Mouse (Mus musculus) liver (tissue): ENCODE results near the gene Tshz2.

Source experiments
- DNase-seq: peaks from one replicate; pipeline ENCODE4 v3.0.0-alpha.2; 2020; ENCODE audit warnings: mixed read lengths

The Tshz2 gene

GRCm38 (mm10) chr2:170055413-170055812, 422.6 kb downstream of the Tshz2 start:
- DNase-seq: peak; percentile 65

GRCm38 (mm10) chr2:170058774-170059173, 426.0 kb downstream of the Tshz2 start:
- DNase-seq: no peak

- DNase-seq: peak; percentile 64
Measured at GRCm38 (mm10) chr2:170060066-170060465, 427.3 kb downstream of the Tshz2 start.

GRCm38 (mm10) chr2:170062378-170062777, 429.6 kb downstream of the Tshz2 start:
- DNase-seq: no peak

GRCm38 (mm10) chr2:170069976-170070375, 437.2 kb downstream of the Tshz2 start:
- DNase-seq: no peak

GRCm38 (mm10) chr2:170070641-170071241, 437.9 kb downstream of the Tshz2 start:
- DNase-seq: no peak

- no peak for DNase-seq
Measured at GRCm38 (mm10) chr2:170076941-170077490, 444.2 kb downstream of the Tshz2 start.

- no peak for DNase-seq
Measured at GRCm38 (mm10) chr2:170078041-170078440, 445.2 kb downstream of the Tshz2 start.

GRCm38 (mm10) chr2:170078442-170079017, 445.7 kb downstream of the Tshz2 start:
- no peak for DNase-seq

GRCm38 (mm10) chr2:170091563-170092443, 459.0 kb downstream of the Tshz2 start:
- no peak for DNase-seq

- no peak for DNase-seq
Measured at GRCm38 (mm10) chr2:170094220-170094619, 461.4 kb downstream of the Tshz2 start.

GRCm38 (mm10) chr2:170094871-170095270, 462.1 kb downstream of the Tshz2 start:
- DNase-seq: no peak

GRCm38 (mm10) chr2:170101132-170101531, 468.3 kb downstream of the Tshz2 start:
- DNase-seq: peak; percentile 91

GRCm38 (mm10) chr2:170101932-170102331, 469.1 kb downstream of the Tshz2 start:
- DNase-seq: no peak

- DNase-seq: no peak
Measured at GRCm38 (mm10) chr2:170103341-170103740, 470.5 kb downstream of the Tshz2 start.

- DNase-seq: peak; percentile 62
Measured at GRCm38 (mm10) chr2:170103852-170104251, 471.0 kb downstream of the Tshz2 start.

GRCm38 (mm10) chr2:170104396-170104795, 471.6 kb downstream of the Tshz2 start:
- DNase-seq: no peak

- no peak for DNase-seq
Measured at GRCm38 (mm10) chr2:170106000-170106399, 473.2 kb downstream of the Tshz2 start.

- DNase-seq: no peak
Measured at GRCm38 (mm10) chr2:170107791-170108190, 475.0 kb downstream of the Tshz2 start.

GRCm38 (mm10) chr2:170109528-170109927, 476.7 kb downstream of the Tshz2 start:
- DNase-seq: no peak

GRCm38 (mm10) chr2:170110306-170110705, 477.5 kb downstream of the Tshz2 start:
- no peak for DNase-seq

GRCm38 (mm10) chr2:170116704-170117281, 484.0 kb downstream of the Tshz2 start:
- peak; percentile 62 for DNase-seq
